Mouse (Mus musculus) embryonic facial prominence, embryonic 13.5 days (tissue): ENCODE data around the gene Mdm2. TPM values are rescaled to one million over a fixed set of nuclear protein-coding genes. Genes with fewer than 3 reads are reported as not detected.

ENCODE experiments used
- ATAC-seq: fragments of 200-750 bp; cut with Nextera tagmentation; 2 replicates; pipeline ENCODE4 v1.8.0; 2017; ENCODE audit warnings: low read depth; ENCODE audit not compliant: insufficient number of reproducible peaks, insufficient read depth, low FRiP score, low TSS enrichment
- H3K27ac ChIP-seq: fragments of 300-500 bp; sonication (generic); 2 replicates; pipeline ENCODE4 v1.5.1; 2015; ENCODE audit warnings: moderate library complexity, mild to moderate bottlenecking, inconsistent platforms
- H3K27me3 ChIP-seq: fragments of 300-500 bp; sonication (generic); 2 replicates; pipeline ENCODE4 v1.6.1; 2015; ENCODE audit warnings: mild to moderate bottlenecking, inconsistent platforms
- H3K36me3 ChIP-seq: fragments of 300-500 bp; sonication (generic); 2 replicates; pipeline ENCODE4 v1.6.1; 2015; ENCODE audit warnings: mild to moderate bottlenecking, inconsistent platforms
- H3K4me1 ChIP-seq: fragments of 300-500 bp; sonication (generic); 2 replicates; pipeline ENCODE4 v1.6.1; 2015; ENCODE audit warnings: inconsistent platforms
- H3K4me2 ChIP-seq: fragments of 300-500 bp; sonication (generic); 2 replicates; pipeline ENCODE4 v1.6.1; 2015; ENCODE audit warnings: moderate library complexity, mild to moderate bottlenecking, inconsistent platforms
- H3K4me3 ChIP-seq: fragments of 300-500 bp; sonication (generic); 2 replicates; pipeline ENCODE4 v1.5.1; 2015; ENCODE audit warnings: mild to moderate bottlenecking, inconsistent platforms
- H3K9ac ChIP-seq: fragments of 300-500 bp; sonication (generic); 2 replicates; pipeline ENCODE4 v1.6.1; 2015; ENCODE audit warnings: mild to moderate bottlenecking, inconsistent platforms
- H3K9me3 ChIP-seq: fragments of 300-500 bp; sonication (generic); 2 replicates; pipeline ENCODE4 v1.6.1; 2016; ENCODE audit warnings: inconsistent platforms
- WGBS: fragments of 180-500 bp; shearing (Covaris S2); methylation state at CpG from one replicate; pipeline ENCODE4 v1.1.7; 2015; ENCODE audit warnings: mixed read lengths; 5-methylcytosine and 5-hydroxymethylcytosine counted together
- polyA plus RNA-seq: library from polyadenylated mRNA; unstranded; fragments of >200 nt; fragmentation: Nextera tagmentation; extraction: Ambion mirVana; gene quantifications from 2 replicates; pipeline ENCODE4 v1.2.1, GENCODE M21; 2015

Gene Mdm2
- polyA plus RNA-seq, 1 experiment from 2014 or later = 49.3 TPM

GRCm38 (mm10) chr10:117667663-117668507, 42.7 kb downstream of the Mdm2 start:
- Histone ChIP-seq H3K27me3 (no peaks in the 10 kb centered on the region), H3K9ac (no peak overlapping the region), H3K36me3 (no peaks in the 10 kb centered on the region), H3K4me1 (peaks cover 49% of the 10 kb centered on the region), H3K4me2 (no peak overlapping the region), H3K9me3 (no peaks in the 10 kb centered on the region), H3K4me3 (no peak overlapping the region), H3K27ac (no peak overlapping the region)
- WGBS = 94% methylated on average over 28 of the region's 28 CpGs
- no peak for ATAC-seq

- no peaks in the 10 kb centered on the region for H3K9me3 ChIP-seq
- H3K36me3 ChIP-seq = no peaks in the 10 kb centered on the region
- no peak for ATAC-seq
- H3K4me2 ChIP-seq = no peak overlapping the region
- peaks cover 45% of the 10 kb centered on the region for H3K4me1 ChIP-seq
- H3K27me3 ChIP-seq = no peaks in the 10 kb centered on the region
- 92% methylated on average over 9 of the region's 9 CpGs for WGBS
- H3K27ac ChIP-seq = no peak overlapping the region
- H3K9ac ChIP-seq = no peak overlapping the region
- no peak overlapping the region for H3K4me3 ChIP-seq
Observed at GRCm38 (mm10) chr10:117666947-117667630, 43.5 kb downstream of the Mdm2 start.

GRCm38 (mm10) chr10:117666361-117666760, 44.2 kb downstream of the Mdm2 start:
- 80% methylated on average over 3 of the region's 3 CpGs for WGBS
- peaks cover 42% of the 10 kb centered on the region for H3K4me1 ChIP-seq
- ATAC-seq = no peak

GRCm38 (mm10) chr10:117665376-117666275, 44.9 kb downstream of the Mdm2 start:
- no peak for ATAC-seq
- no peaks in the 10 kb centered on the region for H3K36me3 ChIP-seq
- H3K4me2 ChIP-seq = no peak overlapping the region
- H3K9me3 ChIP-seq = no peaks in the 10 kb centered on the region
- H3K4me1 ChIP-seq = peaks cover 42% of the 10 kb centered on the region
- no peak overlapping the region for H3K9ac ChIP-seq
- no peak overlapping the region for H3K4me3 ChIP-seq
- WGBS = 51% methylated on average over 9 of the region's 9 CpGs
- no peaks in the 10 kb centered on the region for H3K27me3 ChIP-seq
- H3K27ac ChIP-seq = no peak overlapping the region

More at GRCm38 (mm10) chr10:117666361-117666760, 44.2 kb downstream of the Mdm2 start:
- Histone ChIP-seq H3K9me3 (no peaks in the 10 kb centered on the region), H3K4me2 (no peak overlapping the region), H3K36me3 (no peaks in the 10 kb centered on the region), H3K9ac (no peak overlapping the region), H3K4me3 (no peak overlapping the region), H3K27me3 (no peaks in the 10 kb centered on the region), H3K27ac (no peak overlapping the region)

GRCm38 (mm10) chr10:117664926-117665209, 45.7 kb downstream of the Mdm2 start:
- Histone ChIP-seq H3K27me3 (no peaks in the 10 kb centered on the region), H3K4me2 (no peak overlapping the region), H3K4me1 (peaks cover 34% of the 10 kb centered on the region), H3K27ac (no peak overlapping the region), H3K36me3 (no peaks in the 10 kb centered on the region), H3K9me3 (no peaks in the 10 kb centered on the region), H3K9ac (no peak overlapping the region), H3K4me3 (no peak overlapping the region)
- ATAC-seq = no peak

GRCm38 (mm10) chr10:117664208-117664925, 46.2 kb downstream of the Mdm2 start:
- Histone ChIP-seq H3K4me2 (peak overlapping the region; percentile 29), H3K9me3 (no peaks in the 10 kb centered on the region), H3K27me3 (no peaks in the 10 kb centered on the region), H3K4me3 (no peak overlapping the region), H3K36me3 (no peaks in the 10 kb centered on the region), H3K27ac (no peak overlapping the region), H3K4me1 (peaks cover 33% of the 10 kb centered on the region), H3K9ac (no peak overlapping the region)
- ATAC-seq = no peak
- WGBS = 49% methylated on average over 14 of the region's 14 CpGs

- no peak overlapping the region for H3K27ac ChIP-seq
- 15% methylated on average over 9 of the region's 9 CpGs for WGBS
- H3K9me3 ChIP-seq = no peaks in the 10 kb centered on the region
- no peak overlapping the region for H3K9ac ChIP-seq
- H3K4me2 ChIP-seq = peak overlapping the region; percentile 29
- peaks cover 28% of the 10 kb centered on the region for H3K4me1 ChIP-seq
- H3K27me3 ChIP-seq = no peaks in the 10 kb centered on the region
- H3K4me3 ChIP-seq = no peak overlapping the region
- ATAC-seq = no peak
- H3K36me3 ChIP-seq = no peaks in the 10 kb centered on the region
Observed at GRCm38 (mm10) chr10:117663865-117664200, 46.7 kb downstream of the Mdm2 start.

GRCm38 (mm10) chr10:117663056-117663864, 47.3 kb downstream of the Mdm2 start:
- H3K4me3 ChIP-seq = no peak overlapping the region
- H3K4me2 ChIP-seq = peak overlapping the region; percentile 29
- no peaks in the 10 kb centered on the region for H3K36me3 ChIP-seq
- no peak for ATAC-seq
- 65% methylated on average over 14 of the region's 14 CpGs for WGBS
- no peaks in the 10 kb centered on the region for H3K9me3 ChIP-seq
- H3K9ac ChIP-seq = no peak overlapping the region
- no peaks in the 10 kb centered on the region for H3K27me3 ChIP-seq
- 0 out of 2 replicates have a peak overlapping the region, but pooled peaks have one; percentile 16 for H3K27ac ChIP-seq
- H3K4me1 ChIP-seq = peaks cover 28% of the 10 kb centered on the region

GRCm38 (mm10) chr10:117662316-117663055, 48.1 kb downstream of the Mdm2 start:
- no peak for ATAC-seq
- H3K36me3 ChIP-seq = no peaks in the 10 kb centered on the region
- no peak overlapping the region for H3K4me3 ChIP-seq
- H3K4me1 ChIP-seq = peaks cover 28% of the 10 kb centered on the region
- H3K27ac ChIP-seq = 0 out of 2 replicates have a peak overlapping the region, but pooled peaks have one; percentile 16
- WGBS = 80% methylated on average over 15 of the region's 15 CpGs
- no peaks in the 10 kb centered on the region for H3K27me3 ChIP-seq
- H3K9ac ChIP-seq = no peak overlapping the region
- H3K4me2 ChIP-seq = no peak overlapping the region
- H3K9me3 ChIP-seq = no peaks in the 10 kb centered on the region

- H3K4me1 ChIP-seq = peaks cover 21% of the 10 kb centered on the region
- no peak overlapping the region for H3K27ac ChIP-seq
- no peak for ATAC-seq
- H3K4me2 ChIP-seq = no peak overlapping the region
- 32% methylated on average over 11 of the region's 11 CpGs for WGBS
- no peaks in the 10 kb centered on the region for H3K36me3 ChIP-seq
- no peak overlapping the region for H3K4me3 ChIP-seq
- no peak overlapping the region for H3K9ac ChIP-seq
- H3K9me3 ChIP-seq = no peaks in the 10 kb centered on the region
- H3K27me3 ChIP-seq = no peaks in the 10 kb centered on the region
Observed at GRCm38 (mm10) chr10:117659819-117660218, 50.7 kb downstream of the Mdm2 start.
